Mouse (Mus musculus) cortical plate, adult 2 months (tissue): Measurements from ENCODE around the gene Vmn1r67.

ENCODE experiments used
- CTCF ChIP-seq: fragments of 200-500 bp; IDR thresholded peaks from 2 replicates; pipeline ENCODE4 v1.5.1; 2011; ENCODE audit warnings: mild to moderate bottlenecking, control low read depth, low read length; ENCODE audit not compliant: insufficient read depth; ENCODE audit errors: extremely low read depth
- POLR2A ChIP-seq: fragments of 200-500 bp; IDR thresholded peaks from 2 replicates; pipeline ENCODE4 v1.6.1; 2011; ENCODE audit warnings: mild to moderate bottlenecking, low read length, control low read depth; ENCODE audit not compliant: insufficient read depth; ENCODE audit errors: extremely low read depth

GRCm38 (mm10) chr7:10443031-10443430 lies at the start of gene Vmn1r67:
- TF ChIP-seq POLR2A (no peak), CTCF (no peak)
